Mouse (Mus musculus) ES-E14 (cell line): ENCODE measurements around the gene Cib3. TPM values are rescaled to one million over a fixed set of nuclear protein-coding genes. Genes with fewer than 3 reads are reported as not detected.

Source experiments
- DNase-seq: peaks from one replicate; pipeline ENCODE4 v3.0.0-alpha.2; 2013; ENCODE audit warnings: low read depth, low spot score
- H3K27ac ChIP-seq: 2 replicates; pipeline ENCODE4 v1.5.1; 2012; ENCODE audit warnings: low read depth, mild to moderate bottlenecking, low read length, moderate library complexity, mixed read lengths; ENCODE audit not compliant: poor library complexity, insufficient read depth, severe bottlenecking
- H3K36me3 ChIP-seq: 2 replicates; pipeline ENCODE4 v1.6.1; 2012; ENCODE audit warnings: mild to moderate bottlenecking, low read length, moderate library complexity, mixed read lengths; ENCODE audit not compliant: control insufficient read depth, poor library complexity, insufficient read depth, severe bottlenecking
- H3K4me1 ChIP-seq, 2 experiments: fragments of 150-350 bp in 1 of 2; sonication (generic) in 1 of 2; 2 replicates each; pipeline ENCODE4 v1.6.1; 2012; ENCODE audit warnings: low read length in 2 of 2, mild to moderate bottlenecking in 1 of 2, mixed read lengths in 1 of 2; ENCODE audit not compliant: control insufficient read depth in 2 of 2, insufficient read depth in 2 of 2, poor library complexity in 1 of 2
- H3K4me3 ChIP-seq, 2 experiments: fragments of 150-350 bp in 1 of 2; sonication (generic) in 1 of 2; 2 replicates each; pipeline ENCODE4 v1.5.1; 2012; ENCODE audit warnings: low read length in 2 of 2, low read depth in 1 of 2, mild to moderate bottlenecking in 1 of 2, mixed read lengths in 1 of 2; ENCODE audit not compliant: insufficient read depth in 1 of 2, poor library complexity in 1 of 2, severe bottlenecking in 1 of 2
- H3K9ac ChIP-seq: 2 replicates; pipeline ENCODE4 v1.6.1; 2012; ENCODE audit warnings: low read depth, mild to moderate bottlenecking, low read length, mixed read lengths; ENCODE audit not compliant: poor library complexity, insufficient read depth, severe bottlenecking
- H3K9me3 ChIP-seq: fragments of 150-350 bp; sonication (generic); 2 replicates; pipeline ENCODE4 v1.6.1; 2012; ENCODE audit warnings: low read depth, mild to moderate bottlenecking, low read length; ENCODE audit not compliant: control insufficient read depth, insufficient read depth
- CHD2 ChIP-seq: IDR thresholded peaks from 2 replicates; pipeline ENCODE4 v1.6.1; 2014; ENCODE audit warnings: mild to moderate bottlenecking, low read depth, low read length, inconsistent platforms
- HCFC1 ChIP-seq: IDR thresholded peaks from 2 replicates; pipeline ENCODE4 v1.6.1; 2012; ENCODE audit warnings: low read length, inconsistent platforms, borderline replicate concordance; ENCODE audit not compliant: insufficient read depth
- MAFK ChIP-seq: IDR thresholded peaks from 2 replicates; pipeline ENCODE4 v1.6.1; 2014; ENCODE audit warnings: mild to moderate bottlenecking, low read depth, low read length, inconsistent platforms; ENCODE audit not compliant: insufficient read depth
- ZC3H11A ChIP-seq: IDR thresholded peaks from 2 replicates; pipeline ENCODE4 v1.6.1; 2012; ENCODE audit warnings: low read depth, mild to moderate bottlenecking, inconsistent platforms, low read length, borderline replicate concordance
- ZNF384 ChIP-seq: IDR thresholded peaks from 2 replicates; pipeline ENCODE4 v1.6.1; 2012; ENCODE audit warnings: low read depth, low read length, inconsistent platforms
- in situ Hi-C, 2 experiments: fragments of 600-800 bp; cut with MboI; formaldehyde crosslinking; loops; one replicate each; pipeline ENCODE4 v1.15.1; 2025; ENCODE audit warnings: low sequenced_read_pairs in 2 of 2, inconsistent platforms in 1 of 2; ENCODE audit not compliant: unreplicated experiment in 2 of 2
- total RNA-seq: library from RNA; depleted of rRNA; stranded (reverse); fragments of 300-350 nt; gene quantifications from 2 replicates; pipeline ENCODE4 v1.2.3, GENCODE M21; 2012

The Cib3 gene
- total RNA-seq, 1 experiment, result 0.31 TPM

DNA sequence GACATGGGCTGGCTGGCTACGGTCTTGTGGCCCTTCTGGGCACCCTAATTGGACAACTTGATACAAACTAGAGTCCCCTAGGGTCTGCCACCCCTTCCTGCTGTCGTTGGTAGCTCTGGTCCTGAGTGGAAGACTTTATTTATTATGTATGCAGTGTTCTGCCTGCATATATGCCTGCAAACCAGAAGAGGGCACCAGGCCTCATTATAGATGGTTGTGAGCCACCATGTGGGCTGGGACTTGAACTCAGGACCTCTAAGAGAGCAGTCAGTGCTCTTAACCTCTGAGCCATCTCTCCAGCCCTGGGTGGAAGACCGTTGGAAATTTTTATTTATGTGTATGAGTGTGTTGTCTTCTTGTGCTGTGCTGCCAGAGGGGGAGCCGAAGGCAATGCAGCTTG is 8.1 kb upstream of the Cib3 start:
- H3K27ac ChIP-seq, result no peak overlapping the region
- no peak overlapping the region for H3K9ac ChIP-seq
- in situ Hi-C loops, result no loop called here
- no peaks in the 10 kb centered on the region for H3K9me3 ChIP-seq
- no peak for TF ChIP-seq CHD2
- TF ChIP-seq MAFK, result no peak
- no peak for TF ChIP-seq HCFC1
- TF ChIP-seq ZC3H11A, result no peak
- TF ChIP-seq ZNF384, result no peak
- no peak for DNase-seq
- H3K36me3 ChIP-seq, result peaks cover 9% of the 10 kb centered on the region; the same call in 1 of the 2 replicates
- H3K4me3 ChIP-seq, result no peak overlapping the region
- peaks cover 0 to 6% of the 10 kb centered on the region in 2 experiments; a peak in 2 of 4 replicates for H3K4me1 ChIP-seq

DNA sequence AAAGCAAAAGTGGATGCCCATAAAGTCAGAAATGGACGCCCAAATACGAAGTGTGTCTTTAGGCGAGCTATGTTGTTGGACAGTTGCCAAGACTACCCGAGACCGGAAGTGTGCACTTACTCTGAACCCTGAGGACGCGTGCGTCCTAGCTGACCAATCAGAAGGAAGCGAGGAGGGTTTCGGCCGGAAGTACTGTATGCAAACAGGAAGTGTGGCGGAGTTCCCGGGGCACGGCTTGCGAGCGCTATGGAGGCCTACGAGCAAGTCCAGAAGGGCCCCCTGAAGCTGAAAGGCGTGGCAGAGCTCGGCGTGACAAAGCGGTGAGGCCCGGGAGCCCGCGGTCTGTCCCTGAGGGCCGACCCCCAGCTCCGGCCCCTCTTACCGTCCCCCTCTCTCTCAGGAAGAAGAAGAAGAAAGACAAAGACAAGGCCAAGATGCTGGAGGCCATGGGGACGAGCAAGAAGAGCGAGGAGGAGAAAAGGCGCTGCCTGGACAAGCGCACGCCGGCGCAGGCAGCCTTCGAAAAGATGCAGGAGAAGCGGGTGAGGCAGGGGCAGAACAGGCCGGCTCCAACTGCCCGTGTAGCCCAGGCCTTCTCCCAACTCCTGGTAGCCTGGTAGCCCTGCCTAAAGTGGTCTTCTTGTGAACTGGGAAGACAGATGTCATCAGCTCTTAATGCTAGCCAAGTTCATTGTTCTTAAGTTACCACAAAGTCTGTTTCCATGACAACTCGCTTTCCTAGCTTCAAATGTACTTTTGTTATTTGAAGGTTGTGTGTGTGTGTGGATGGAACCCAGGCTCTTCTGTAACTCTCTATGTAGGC is 7.1 kb upstream of the Cib3 start, which contains the start of gene Fam32a:
Gene Fam32a (plus strand): TSS at position 190 of the 823 bp plus-strand sequence.
- in situ Hi-C loops, result no loop called here
- H3K4me3 ChIP-seq, result peak within 1 kb of the TSS; percentile 78 to 83

DNA sequence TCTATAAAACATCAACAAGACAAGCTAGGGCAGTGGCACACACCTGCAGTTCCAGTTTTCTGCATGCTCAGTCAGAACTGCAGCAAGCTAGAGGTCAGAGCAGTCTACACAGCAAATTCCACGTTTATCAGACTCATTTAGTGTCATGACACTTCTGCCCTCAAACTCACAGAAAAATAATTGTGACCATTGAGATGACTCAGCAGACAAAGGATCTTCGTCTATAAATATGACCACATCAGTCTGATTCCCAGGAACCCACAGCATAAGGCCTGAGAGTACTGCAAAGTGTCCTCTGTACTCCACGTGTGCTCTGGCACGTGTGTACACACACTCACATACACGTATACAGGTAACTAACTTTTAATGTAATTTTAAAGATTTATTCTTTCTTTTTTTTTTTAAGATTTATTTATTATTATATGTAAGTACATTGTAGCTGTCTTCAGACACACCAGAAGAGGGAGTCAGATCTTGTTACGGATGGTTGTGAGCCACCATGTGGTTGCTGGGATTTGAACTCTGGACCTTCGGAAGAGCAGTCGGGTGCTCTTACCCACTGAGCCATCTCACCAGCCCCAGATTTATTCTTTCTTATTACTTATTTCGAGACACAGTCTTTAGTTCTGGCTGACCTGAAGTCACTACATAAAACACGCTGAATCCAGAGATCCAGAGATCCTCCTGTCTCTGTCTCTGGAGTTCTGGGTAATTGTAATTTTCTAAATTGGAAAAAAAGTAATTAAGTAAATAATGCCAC is 6.3 kb upstream of the Cib3 start:
- Histone ChIP-seq H3K9me3 (no peaks in the 10 kb centered on the region), H3K36me3 (peaks cover 9% of the 10 kb centered on the region; the same call in 1 of the 2 replicates), H3K27ac (no peak overlapping the region), H3K4me1 (peaks cover 0 to 6% of the 10 kb centered on the region in 2 experiments; a peak in 2 of 4 replicates), H3K4me3 (peak overlapping the region in 1 of 2 experiments; percentile 83; a peak in 2 of 4 replicates), H3K9ac (no peak overlapping the region)
- no peak for TF ChIP-seq CHD2
- no peak for TF ChIP-seq HCFC1
- TF ChIP-seq ZNF384, result no peak
- no peak for TF ChIP-seq MAFK
- no peak for TF ChIP-seq ZC3H11A
- DNase-seq, result no peak
- in situ Hi-C loops, result no loop called here

More for the DNA sequence above, 7.1 kb upstream of the Cib3 start, which contains the start of gene Fam32a:
- H3K36me3 ChIP-seq, result peaks cover 9% of the 10 kb centered on the region; the same call in 1 of the 2 replicates
- TF ChIP-seq HCFC1 (peak; percentile 46; the same call in 1 of the 2 replicates), ZNF384 (no peak), CHD2 (no peak), ZC3H11A (no peak), MAFK (no peak)
- H3K9me3 ChIP-seq, result no peaks in the 10 kb centered on the region
- H3K4me1 ChIP-seq, result peaks cover 0 to 6% of the 10 kb centered on the region in 2 experiments; a peak in 2 of 4 replicates
- DNase-seq, result peak; percentile 94
- peak within 1 kb of the TSS; percentile 73 for H3K27ac ChIP-seq
- H3K9ac ChIP-seq, result peak within 1 kb of the TSS; percentile 88

DNA sequence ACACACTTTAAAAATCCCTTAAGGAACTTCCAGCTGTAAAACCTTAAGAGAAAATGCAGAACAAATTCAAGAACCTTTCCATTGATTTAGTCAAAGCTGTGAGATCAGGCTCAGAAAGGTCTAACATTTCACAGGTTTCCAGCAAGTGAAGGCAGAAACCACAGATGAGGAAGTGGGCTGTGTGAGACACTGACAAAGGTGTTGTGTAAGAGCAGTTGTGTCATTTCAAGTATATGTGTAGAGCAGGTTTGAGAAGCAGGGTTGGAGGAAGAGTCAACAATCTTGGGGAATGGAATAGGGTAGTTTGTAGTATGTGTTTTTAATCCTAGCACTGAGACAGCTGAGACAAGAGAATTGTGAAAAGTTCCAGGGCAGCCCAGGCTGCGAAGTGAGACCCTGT is 3.2 kb upstream of the Cib3 start:
- no peak overlapping the region for H3K4me3 ChIP-seq
- H3K36me3 ChIP-seq, result no peaks in the 10 kb centered on the region
- H3K4me1 ChIP-seq, result peaks cover 0 to 6% of the 10 kb centered on the region in 2 experiments; a peak in 2 of 4 replicates
- no peak for DNase-seq
- TF ChIP-seq MAFK (no peak), ZNF384 (no peak), HCFC1 (no peak), CHD2 (no peak), ZC3H11A (no peak)
- H3K9me3 ChIP-seq, result no peaks in the 10 kb centered on the region
- H3K9ac ChIP-seq, result no peak overlapping the region
- in situ Hi-C loops, result no loop called here
- H3K27ac ChIP-seq, result no peak overlapping the region
